14 mouse cellular contexts compared by ENCODE assay signal in the genomic region with DNA sequence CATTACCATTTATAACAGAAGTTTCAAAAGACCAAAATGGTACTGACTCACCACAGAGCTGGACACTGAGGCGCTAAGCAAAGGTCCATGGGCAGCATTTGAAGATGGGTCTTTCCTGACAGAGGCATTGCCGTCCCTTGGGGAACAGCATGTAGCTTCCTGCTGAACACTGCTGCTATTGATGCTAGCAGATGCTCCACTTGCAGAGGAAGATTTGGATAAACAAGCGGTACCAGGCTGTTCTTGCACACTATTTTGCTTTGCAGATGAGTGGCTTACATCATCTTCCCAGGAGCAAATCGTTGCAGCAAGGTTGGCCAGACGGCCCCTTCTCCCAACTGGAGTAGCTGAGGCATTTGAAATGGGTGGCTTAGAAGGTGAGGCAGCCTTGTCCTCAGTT. TPM values are rescaled to one million over a fixed set of nuclear protein-coding genes. Genes with fewer than 3 reads are reported as not detected.
DNase-seq lines count a peak whose midpoint lies in the region; ATAC-seq and TF ChIP-seq lines count a peak whose summit lies in the region.
"Had no signal": no experiment of that assay in that cellular context is flagged by ENCODE, and none has a peak within 500 bp of the region (broad histone marks: within the 10 kb centered on the region; RNA-seq: fewer than 3 reads in every experiment).

No protein-coding gene starts in this region.

- no peak for TF ChIP-seq CTCF in forebrain, postnatal 0 days (IDR thresholded peaks at IDR 0.05; ENCODE audit: low read depth)
- no peak for TF ChIP-seq CTCF in gastrocnemius, adult 2 months (IDR thresholded peaks at IDR 0.05)

- H3K27me3 ChIP-seq in forebrain, postnatal 0 days (ENCODE audit: insufficient read depth, low read length), result no peaks in the 10 kb centered on the region
- H3K27me3 ChIP-seq in forebrain, embryonic 13.5 days, result no peaks in the 10 kb centered on the region
- H3K27me3 ChIP-seq in midbrain, embryonic 14.5 days (ENCODE audit: control insufficient read depth, insufficient read depth, low read length), result no peaks in the 10 kb centered on the region
- H3K27me3 ChIP-seq in midbrain, embryonic 15.5 days (replicated peaks), result no peaks in the 10 kb centered on the region
- H3K27me3 ChIP-seq: kidney, embryonic 15.5 days had no signal

- H3K4me3 ChIP-seq in forebrain, postnatal 0 days (ENCODE audit: low read depth, low read length), result no peak overlapping the region
- no peak overlapping the region for H3K4me3 ChIP-seq in forebrain, embryonic 13.5 days
- H3K4me3 ChIP-seq in midbrain, embryonic 14.5 days (replicated peaks; ENCODE audit: low read depth, low read length), result no peak overlapping the region
- H3K4me3 ChIP-seq in midbrain, embryonic 15.5 days, result no peak overlapping the region
- no peak overlapping the region for H3K4me3 ChIP-seq in gastrocnemius, adult 2 months
- H3K4me3 ChIP-seq: erythroblast, embryonic 14.5 days; kidney, embryonic 15.5 days; midbrain, embryonic 10.5 days had no signal

- DNase-seq in forebrain, postnatal 0 days, result peak; percentile 24
- peak; percentile 16 for DNase-seq in midbrain, embryonic 14.5 days
- DNase-seq in layer of hippocampus, adult 8-10 months (ENCODE audit: low spot score in 2 of 2), result peak; percentile 66
- peak; percentile 30 to 33 for DNase-seq in right cerebral cortex, postnatal 10 days (ENCODE audit: low spot score in 2 of 2)
- DNase-seq in gastrocnemius, adult 2 months, result no peak
- no peak for DNase-seq in heart, adult 18-20 months
- DNase-seq: adrenal gland, postnatal 25 days; heart, postnatal 10 days had no signal

- H3K4me1 ChIP-seq in forebrain, postnatal 0 days (ENCODE audit: insufficient read depth), result no peaks in the 10 kb centered on the region
- H3K4me1 ChIP-seq in forebrain, embryonic 13.5 days, result no peaks in the 10 kb centered on the region
- no peaks in the 10 kb centered on the region for H3K4me1 ChIP-seq in midbrain, embryonic 14.5 days (ENCODE audit: control insufficient read depth, insufficient read depth, low read length)
- no peaks in the 10 kb centered on the region for H3K4me1 ChIP-seq in midbrain, embryonic 15.5 days
- H3K4me1 ChIP-seq: kidney, embryonic 15.5 days; midbrain, embryonic 10.5 days had no signal

- no peak overlapping the region for H3K27ac ChIP-seq in forebrain, postnatal 0 days (ENCODE audit: low read depth, low read length)
- no peak overlapping the region for H3K27ac ChIP-seq in forebrain, embryonic 13.5 days
- no peak overlapping the region for H3K27ac ChIP-seq in midbrain, embryonic 14.5 days (replicated peaks; ENCODE audit: low read depth, low read length)
- H3K27ac ChIP-seq in midbrain, embryonic 15.5 days, result no peak overlapping the region
- H3K27ac ChIP-seq in gastrocnemius, adult 2 months, result no peak overlapping the region
- H3K27ac ChIP-seq: kidney, embryonic 15.5 days; midbrain, embryonic 10.5 days had no signal

- H3K9me3 ChIP-seq in forebrain, postnatal 0 days (ENCODE audit: low read length), result no peaks in the 10 kb centered on the region
- no peaks in the 10 kb centered on the region for H3K9me3 ChIP-seq in forebrain, embryonic 13.5 days (replicated peaks)
- H3K9me3 ChIP-seq in midbrain, embryonic 14.5 days (ENCODE audit: control insufficient read depth, low read length), result no peaks in the 10 kb centered on the region
- no peaks in the 10 kb centered on the region for H3K9me3 ChIP-seq in midbrain, embryonic 15.5 days

- no peaks in the 10 kb centered on the region for H3K36me3 ChIP-seq in forebrain, postnatal 0 days (ENCODE audit: insufficient read depth)
- H3K36me3 ChIP-seq in forebrain, embryonic 13.5 days (ENCODE audit: poor library complexity, severe bottlenecking), result peaks cover 80% of the 10 kb centered on the region
- peaks cover 12% of the 10 kb centered on the region; the same call in 1 of the 2 replicates for H3K36me3 ChIP-seq in midbrain, embryonic 14.5 days (ENCODE audit: control insufficient read depth, insufficient read depth, low read length)
- H3K36me3 ChIP-seq in midbrain, embryonic 15.5 days (replicated peaks), result no peaks in the 10 kb centered on the region

- no peak overlapping the region for H3K9ac ChIP-seq in forebrain, postnatal 0 days
- no peak overlapping the region for H3K9ac ChIP-seq in forebrain, embryonic 13.5 days
- H3K9ac ChIP-seq in midbrain, embryonic 14.5 days (replicated peaks; ENCODE audit: low read length), result no peak overlapping the region
- H3K9ac ChIP-seq in midbrain, embryonic 15.5 days, result no peak overlapping the region
- H3K9ac ChIP-seq: kidney, embryonic 15.5 days had no signal

- ATAC-seq in forebrain, postnatal 0 days, result peak; percentile 29; the same call in 1 of the 2 replicates
- no peak for ATAC-seq in forebrain, embryonic 13.5 days
- ATAC-seq in midbrain, embryonic 14.5 days (ENCODE audit: low FRiP score, low TSS enrichment), result no peak
- ATAC-seq in midbrain, embryonic 15.5 days (replicated peaks), result no peak

- no peak overlapping the region for H3K4me2 ChIP-seq in forebrain, postnatal 0 days (ENCODE audit: low read depth)
- H3K4me2 ChIP-seq in forebrain, embryonic 13.5 days, result no peak overlapping the region
- no peak overlapping the region for H3K4me2 ChIP-seq in midbrain, embryonic 14.5 days (ENCODE audit: low read length)
- no peak overlapping the region for H3K4me2 ChIP-seq in midbrain, embryonic 15.5 days
- H3K4me2 ChIP-seq: kidney, embryonic 15.5 days; liver, embryonic 11.5 days had no signal

- 79% methylated on average over 5 of the region's 5 CpGs for WGBS in forebrain, postnatal 0 days
- 89% methylated on average over 5 of the region's 5 CpGs for WGBS in forebrain, embryonic 13.5 days
- 77% methylated on average over 5 of the region's 5 CpGs for WGBS in midbrain, embryonic 14.5 days
- WGBS in midbrain, embryonic 15.5 days, result 71% methylated on average over 5 of the region's 5 CpGs

- intact Hi-C loops in gastrocnemius, adult 2 months (cut with DNase I), result no loop called here

RNA-seq across cellular contexts. Expression of a gene that starts 12.9 kb away (rescaled TPM):
- total RNA-seq in forebrain, postnatal 0 days (2014; rRNA removed), result 3.5 and 6.6 TPM in 2 replicates
- 2.2 and 2.4 TPM in 2 replicates for polyA plus RNA-seq in forebrain, postnatal 0 days (2015; fragmentation: Nextera tagmentation; extraction: Ambion mirVana)
- 22.7 and 23.1 TPM in 2 replicates for polyA plus RNA-seq in forebrain, embryonic 13.5 days (2015; fragmentation: Nextera tagmentation; extraction: Ambion mirVana)
- polyA plus RNA-seq in midbrain, embryonic 14.5 days (2014; fragmentation: Nextera tagmentation; extraction: Ambion mirVana), result 3.4 and 9.3 TPM in 2 replicates
- polyA plus RNA-seq in midbrain, embryonic 15.5 days (2015; fragmentation: Nextera tagmentation; extraction: Ambion mirVana), result 4.5 and 4.7 TPM in 2 replicates
- total RNA-seq in layer of hippocampus, adult 8-10 months (2022), result 10 to 100 TPM; 23.7 to 32.9 (median 29.4) TPM
- total RNA-seq in gastrocnemius, adult 2 months (2021), result under 1 TPM; 0.64 to 0.69 TPM
- total RNA-seq in heart, adult 18-20 months (2021), result 1 to 10 TPM; 1.6 TPM

RNA-seq across cellular contexts. Expression of a gene that starts 35.2 kb away (rescaled TPM):
- 13.7 and 14.1 TPM in 2 replicates for total RNA-seq in forebrain, postnatal 0 days (2014; rRNA removed)
- polyA plus RNA-seq in forebrain, postnatal 0 days (2015; fragmentation: Nextera tagmentation; extraction: Ambion mirVana), result 16.3 and 17.5 TPM in 2 replicates
- polyA plus RNA-seq in forebrain, embryonic 13.5 days (2015; fragmentation: Nextera tagmentation; extraction: Ambion mirVana), result 8.6 and 9.8 TPM in 2 replicates
- 11.4 and 15.7 TPM in 2 replicates for polyA plus RNA-seq in midbrain, embryonic 14.5 days (2014; fragmentation: Nextera tagmentation; extraction: Ambion mirVana)
- 15.9 and 16.6 TPM in 2 replicates for polyA plus RNA-seq in midbrain, embryonic 15.5 days (2015; fragmentation: Nextera tagmentation; extraction: Ambion mirVana)
- 10 to 100 TPM in 1 of 4 experiments, 1 to 10 TPM in 3; 6.0 to 10.9 (median 8.1) TPM for total RNA-seq in layer of hippocampus, adult 8-10 months (2022)
- total RNA-seq in gastrocnemius, adult 2 months (2021), result under 1 TPM; 0.36 to 0.59 TPM
- under 1 TPM; 0.30 to 0.31 TPM for total RNA-seq in heart, adult 18-20 months (2021)

Comparison
In these comparisons a context has a peak if more than half of its experiments do, and no peak if none do; other contexts are left out.
1. DNase-seq: peak in forebrain, postnatal 0 days (single experiment), midbrain, embryonic 14.5 days (single experiment), layer of hippocampus, adult 8-10 months (2 of 2) and right cerebral cortex, postnatal 10 days (2 of 2); none in gastrocnemius, adult 2 months (single experiment) and heart, adult 18-20 months (0 of 2).